Mouse (Mus musculus) thymus, postnatal 4 days (tissue): ENCODE results near the gene 5530400C23Rik.
"Not testable (repeated sequence)": the region's sequence is repeated elsewhere in the genome, so short reads cannot be mapped to it uniquely, and the experiment has no call there.

Experiments
- DNase-seq: peaks from one replicate; pipeline ENCODE4 v3.0.0; 2021

5530400C23Rik gene

GRCm38 (mm10) chr6:133291916-133292315 is at the start of gene 5530400C23Rik:
5530400C23Rik (plus strand) TSS chr6:133292216.
- DNase-seq: not testable (repeated sequence)

- no peak for DNase-seq
Measured at GRCm38 (mm10) chr6:133305952-133306715, 14.1 kb downstream of the 5530400C23Rik start.

GRCm38 (mm10) chr6:133313896-133314295 is 21.9 kb downstream of the 5530400C23Rik start:
- DNase-seq: not testable (repeated sequence)

- no peak for DNase-seq
Measured at GRCm38 (mm10) chr6:133338535-133338934, 46.5 kb downstream of the 5530400C23Rik start.

GRCm38 (mm10) chr6:133341731-133342130 is 49.7 kb downstream of the 5530400C23Rik start:
- DNase-seq: not testable (repeated sequence)
